Mouse (Mus musculus) lung, postnatal 0 days (tissue): ENCODE measurements at regions not wholly inside any gene's neighbourhood (a gene's known extent, or its start where the extent isn't known, plus 50 kb on each side); places are given as distances from the start of the nearest gene placed in this dataset.

Experiments used
- ATAC-seq: fragments of 200-750 bp; cut with Nextera tagmentation; 2 replicates; pipeline ENCODE4 v1.8.0; 2017; ENCODE audit warnings: moderate library complexity
- DNase-seq: peaks from one replicate; pipeline ENCODE4 v3.0.0-alpha.2; 2016; ENCODE audit warnings: low spot score
- H3K27ac ChIP-seq: fragments of 300-500 bp; sonication (generic); 2 replicates; pipeline ENCODE4 v1.5.1; 2014; ENCODE audit warnings: antibody characterized with exemption, mild to moderate bottlenecking, low read length, mixed read lengths
- H3K27me3 ChIP-seq: fragments of 300-500 bp; sonication (generic); replicated peaks from 2 replicates; pipeline ENCODE4 v1.6.1; 2014; ENCODE audit warnings: low read length, mixed read lengths; ENCODE audit not compliant: insufficient read depth
- H3K36me3 ChIP-seq: fragments of 300-500 bp; sonication (generic); 2 replicates; pipeline ENCODE4 v1.6.1; 2014; ENCODE audit warnings: low read length, mixed read lengths; ENCODE audit not compliant: insufficient read depth
- H3K4me1 ChIP-seq: fragments of 300-500 bp; sonication (generic); 2 replicates; pipeline ENCODE4 v1.6.1; 2014; ENCODE audit warnings: antibody characterized with exemption, low read depth, low read length, mixed read lengths; ENCODE audit not compliant: insufficient read depth
- H3K4me2 ChIP-seq: fragments of 300-500 bp; sonication (generic); replicated peaks from 2 replicates; pipeline ENCODE4 v1.6.1; 2014; ENCODE audit warnings: low read depth, mild to moderate bottlenecking, low read length, moderate library complexity, mixed read lengths
- H3K4me3 ChIP-seq: fragments of 300-500 bp; sonication (generic); 2 replicates; pipeline ENCODE4 v1.5.1; 2014; ENCODE audit warnings: low read depth, low read length
- H3K9ac ChIP-seq: fragments of 300-500 bp; sonication (generic); replicated peaks from 2 replicates; pipeline ENCODE4 v1.6.1; 2014; ENCODE audit warnings: low read depth, mild to moderate bottlenecking
- H3K9me3 ChIP-seq: fragments of 300-500 bp; sonication (generic); 2 replicates; pipeline ENCODE4 v1.6.1; 2016; ENCODE audit warnings: low read length, mixed read lengths
- CTCF ChIP-seq: IDR thresholded peaks from 2 replicates; pipeline ENCODE4 v1.5.1; 2016; ENCODE audit warnings: antibody characterized with exemption, mild to moderate bottlenecking
- EP300 ChIP-seq: IDR thresholded peaks from 2 replicates; pipeline ENCODE4 v1.6.1; 2016; ENCODE audit warnings: antibody characterized with exemption, mild to moderate bottlenecking, control low read depth
- WGBS: fragments of 180-500 bp; shearing (Covaris S2); extraction: QIAGEN DNeasy Blood & Tissue Kit; methylation state at CpG from one replicate; pipeline ENCODE4 v1.1.7; 2014; 5-methylcytosine and 5-hydroxymethylcytosine counted together

DNA sequence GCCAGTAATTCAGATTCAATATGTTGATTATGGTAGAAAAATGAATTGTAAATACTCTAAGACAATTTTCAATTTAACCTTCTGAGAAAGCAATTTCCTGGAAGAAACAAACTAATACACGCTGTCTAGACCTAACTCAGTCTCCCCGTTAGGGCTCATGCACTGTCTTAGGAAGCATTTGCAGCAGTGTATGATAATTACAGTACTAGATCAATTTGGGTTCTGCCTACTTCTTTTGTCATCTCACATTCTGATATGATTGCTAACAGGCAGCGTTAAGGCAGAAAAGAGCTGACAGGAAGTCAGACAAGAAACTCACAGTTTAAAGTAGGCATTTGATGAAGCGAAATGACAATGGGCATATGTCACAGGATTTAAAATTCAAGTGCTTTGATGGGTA lies 294.1 kb upstream of the Tyrp1 start:
- Histone ChIP-seq H3K4me1 (no peaks in the 10 kb centered on the region), H3K9ac (no peak overlapping the region), H3K9me3 (no peaks in the 10 kb centered on the region), H3K4me2 (no peak overlapping the region), H3K27me3 (no peaks in the 10 kb centered on the region), H3K27ac (no peak overlapping the region), H3K36me3 (no peaks in the 10 kb centered on the region), H3K4me3 (no peak overlapping the region)
- no peak for DNase-seq
- ATAC-seq, result no peak
- 68% methylated on average over 4 of the region's 4 CpGs for WGBS
- TF ChIP-seq CTCF (no peak), EP300 (no peak)

DNA sequence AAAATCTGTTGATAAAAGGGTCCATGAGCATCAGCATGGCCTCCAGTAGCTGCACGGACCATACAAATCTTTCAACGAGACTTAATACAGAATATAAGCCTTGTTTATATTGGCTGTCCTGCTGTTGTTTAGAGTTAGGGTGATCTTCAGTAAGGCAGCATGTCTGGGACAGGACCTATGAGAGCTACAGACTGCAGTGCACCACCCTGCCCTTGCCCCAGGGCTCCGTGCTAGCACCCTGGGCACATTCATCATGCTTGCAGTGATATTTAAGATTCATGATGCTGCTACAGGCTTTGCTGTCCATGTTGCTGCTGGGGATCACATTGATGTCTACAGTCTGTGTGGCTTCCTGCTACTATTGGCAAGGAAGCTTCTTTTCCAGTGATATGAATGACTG lies 288.8 kb upstream of the Tyrp1 start:
- no peaks in the 10 kb centered on the region for H3K36me3 ChIP-seq
- H3K4me2 ChIP-seq, result no peak overlapping the region
- no peaks in the 10 kb centered on the region for H3K4me1 ChIP-seq
- no peaks in the 10 kb centered on the region for H3K9me3 ChIP-seq
- DNase-seq (no peak), ATAC-seq (no peak)
- TF ChIP-seq CTCF (no peak), EP300 (no peak)
- 51% methylated on average over 3 of the region's 3 CpGs for WGBS
- no peak overlapping the region for H3K4me3 ChIP-seq
- H3K27me3 ChIP-seq, result no peaks in the 10 kb centered on the region
- H3K9ac ChIP-seq, result no peak overlapping the region
- no peak overlapping the region for H3K27ac ChIP-seq

DNA sequence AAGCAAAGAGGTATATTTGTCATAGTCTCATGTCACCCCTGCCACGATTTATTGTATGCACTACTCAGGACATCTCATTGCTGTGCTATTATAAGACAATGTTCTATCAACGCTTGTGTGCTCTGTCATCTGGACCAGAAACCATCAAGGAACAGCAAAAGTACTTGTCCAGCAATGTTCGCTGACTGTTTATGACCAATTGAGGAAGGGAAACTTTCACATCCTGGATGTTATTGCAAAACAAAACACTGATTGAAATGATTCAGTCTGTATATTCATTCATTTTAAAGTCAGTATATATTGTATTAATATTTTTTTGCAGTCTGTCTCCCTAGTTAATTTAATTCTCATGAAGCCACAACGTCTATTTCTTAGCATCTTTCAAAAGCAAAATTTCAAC lies 244.5 kb upstream of the Tyrp1 start:
- H3K4me2 ChIP-seq, result no peak overlapping the region
- H3K9ac ChIP-seq, result no peak overlapping the region
- WGBS, result 78% methylated on average over 4 of the region's 4 CpGs
- H3K4me3 ChIP-seq, result no peak overlapping the region
- DNase-seq (no peak), ATAC-seq (no peak)
- no peaks in the 10 kb centered on the region for H3K36me3 ChIP-seq
- H3K4me1 ChIP-seq, result no peaks in the 10 kb centered on the region
- H3K27me3 ChIP-seq, result no peaks in the 10 kb centered on the region
- no peak for TF ChIP-seq EP300
- TF ChIP-seq CTCF, result no peak
- H3K9me3 ChIP-seq, result no peaks in the 10 kb centered on the region
- no peak overlapping the region for H3K27ac ChIP-seq

DNA sequence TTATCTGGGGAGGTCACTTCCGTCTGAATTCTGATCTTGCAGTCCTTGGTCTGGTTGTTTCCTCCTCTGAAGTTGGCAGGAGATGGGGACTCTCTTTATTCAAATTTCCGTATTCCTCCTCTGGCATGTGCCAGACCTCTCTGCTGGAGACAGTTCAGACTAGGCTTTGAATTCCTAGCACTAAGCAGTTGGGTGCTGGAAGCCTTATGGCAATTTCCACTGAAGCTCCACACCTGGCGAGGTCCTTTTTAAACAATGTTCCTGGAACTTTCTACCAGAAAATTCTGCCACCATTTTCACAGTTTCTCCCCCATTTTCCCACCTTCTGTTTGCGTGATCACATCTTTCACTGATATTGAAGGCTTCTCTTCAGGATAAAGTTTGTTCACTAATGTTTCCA lies 205.7 kb upstream of the Tyrp1 start:
- H3K9ac ChIP-seq, result no peak overlapping the region
- H3K27me3 ChIP-seq, result no peaks in the 10 kb centered on the region
- no peak overlapping the region for H3K27ac ChIP-seq
- no peaks in the 10 kb centered on the region for H3K4me1 ChIP-seq
- no peak for DNase-seq
- H3K4me3 ChIP-seq, result no peak overlapping the region
- no peak for ATAC-seq
- no peak overlapping the region for H3K4me2 ChIP-seq
- 57% methylated on average over 4 of the region's 4 CpGs for WGBS
- H3K36me3 ChIP-seq, result no peaks in the 10 kb centered on the region
- TF ChIP-seq CTCF (no peak), EP300 (no peak)
- no peaks in the 10 kb centered on the region for H3K9me3 ChIP-seq

DNA sequence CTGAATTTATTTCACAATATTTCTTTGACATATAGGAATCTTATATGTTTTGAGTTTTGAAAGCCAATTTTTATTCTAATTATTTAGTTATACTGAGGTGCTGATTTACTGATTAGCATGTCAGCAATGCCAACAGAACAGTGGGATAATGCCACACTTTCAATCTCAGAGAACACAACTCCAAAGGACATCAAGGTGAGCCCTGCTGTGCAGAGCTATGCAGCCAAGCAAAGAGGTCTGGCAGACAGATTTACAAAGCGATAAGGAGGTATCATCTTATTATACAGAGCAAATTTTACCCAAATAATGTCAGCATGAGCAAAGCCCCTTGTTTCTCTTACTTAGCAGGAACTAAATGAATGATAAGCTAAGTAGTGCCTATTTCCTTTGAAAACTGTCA lies 204.7 kb upstream of the Tyrp1 start:
- WGBS, result 72% methylated on average over 1 of the region's 1 CpGs
- no peak for TF ChIP-seq EP300
- TF ChIP-seq CTCF, result no peak

DNA sequence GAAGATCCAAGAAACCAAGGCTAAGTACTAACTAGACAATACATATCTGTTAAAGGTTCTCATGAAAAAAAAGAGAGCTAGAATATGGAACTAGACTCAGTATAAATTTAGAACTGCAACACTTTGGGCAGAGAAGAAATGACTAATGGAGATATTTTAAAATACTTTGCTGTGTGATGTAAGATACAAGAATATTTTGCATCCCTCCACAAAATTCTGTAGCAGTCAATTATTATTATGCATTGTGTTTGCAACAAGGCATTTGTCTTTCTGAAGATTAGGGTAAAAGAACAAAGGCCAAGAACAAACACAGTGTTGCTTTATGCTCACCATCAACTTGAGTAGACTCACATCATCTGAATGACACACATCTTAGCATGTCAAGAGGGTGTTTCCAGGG lies 203.7 kb upstream of the Tyrp1 start:
- Histone ChIP-seq H3K4me2 (no peak overlapping the region), H3K27me3 (no peaks in the 10 kb centered on the region), H3K4me1 (no peaks in the 10 kb centered on the region), H3K4me3 (no peak overlapping the region), H3K9ac (no peak overlapping the region), H3K36me3 (no peaks in the 10 kb centered on the region), H3K27ac (no peak overlapping the region), H3K9me3 (no peaks in the 10 kb centered on the region)
- ATAC-seq, result no peak
- no peak for TF ChIP-seq EP300
- no peak for TF ChIP-seq CTCF
- DNase-seq, result no peak

More for the DNA sequence above, 204.7 kb upstream of the Tyrp1 start:
- no peak overlapping the region for H3K9ac ChIP-seq
- no peak overlapping the region for H3K27ac ChIP-seq
- DNase-seq (no peak), ATAC-seq (no peak)
- H3K4me2 ChIP-seq, result no peak overlapping the region
- no peaks in the 10 kb centered on the region for H3K36me3 ChIP-seq
- no peaks in the 10 kb centered on the region for H3K27me3 ChIP-seq
- H3K4me3 ChIP-seq, result no peak overlapping the region
- no peaks in the 10 kb centered on the region for H3K4me1 ChIP-seq
- H3K9me3 ChIP-seq, result no peaks in the 10 kb centered on the region

DNA sequence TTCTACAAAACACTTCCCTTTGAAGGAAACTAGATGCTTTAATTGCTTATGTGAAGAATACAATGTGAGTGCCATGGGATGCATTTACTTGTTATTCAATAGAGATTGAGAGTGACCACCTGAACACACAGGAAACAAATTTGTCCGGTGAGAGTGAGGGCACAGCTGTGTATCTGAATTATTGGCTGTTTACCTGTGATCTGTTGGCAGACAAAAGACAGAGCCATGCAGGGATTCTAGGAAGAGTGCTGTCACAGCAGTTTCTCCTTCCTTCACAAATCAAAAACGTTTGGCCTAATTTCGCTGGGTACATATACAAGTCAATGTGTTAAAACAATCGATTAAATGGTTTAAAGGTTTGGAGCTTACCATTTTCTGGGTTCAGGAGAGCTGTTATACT lies 202.9 kb upstream of the Tyrp1 start:
- Histone ChIP-seq H3K4me3 (no peak overlapping the region), H3K36me3 (no peaks in the 10 kb centered on the region), H3K27ac (no peak overlapping the region), H3K27me3 (no peaks in the 10 kb centered on the region), H3K9ac (no peak overlapping the region), H3K4me2 (no peak overlapping the region), H3K9me3 (no peaks in the 10 kb centered on the region), H3K4me1 (no peaks in the 10 kb centered on the region)
- WGBS, result 61% methylated on average over 4 of the region's 4 CpGs
- DNase-seq (no peak), ATAC-seq (no peak)
- TF ChIP-seq CTCF (no peak), EP300 (no peak)
